Mouse (Mus musculus) brain, embryonic 14.5 days (tissue): Measurements from ENCODE around the gene Wnt1. TPM values are rescaled to one million over a fixed set of nuclear protein-coding genes. Genes with fewer than 3 reads are reported as not detected.
"Not testable (repeated sequence)": the region's sequence is repeated elsewhere in the genome, so short reads cannot be mapped to it uniquely, and the experiment has no call there.

ENCODE experiments used
- DNase-seq: peaks from one replicate; pipeline ENCODE4 v3.0.0-alpha.2; 2011; ENCODE audit warnings: low read depth
- CTCF ChIP-seq: fragments of 200-500 bp; IDR thresholded peaks from 2 replicates; pipeline ENCODE4 v1.5.1; 2012; ENCODE audit warnings: inconsistent platforms, mild to moderate bottlenecking, moderate library complexity, borderline replicate concordance; ENCODE audit not compliant: insufficient read depth, insufficient read length; ENCODE audit errors: extremely low read depth
- POLR2A ChIP-seq: fragments of 200-500 bp; IDR thresholded peaks from 2 replicates; pipeline ENCODE4 v1.6.1; 2012; ENCODE audit warnings: mild to moderate bottlenecking, inconsistent platforms, borderline replicate concordance; ENCODE audit not compliant: poor library complexity, insufficient read depth, insufficient read length, severe bottlenecking; ENCODE audit errors: extremely low read depth
- polyA plus RNA-seq: library from polyadenylated mRNA; depleted of rRNA; stranded (reverse); fragments of >200 nt; gene quantifications from 2 replicates; pipeline ENCODE4 v1.2.3, GENCODE M21; 2012; rRNA removed

Wnt1 gene
- polyA plus RNA-seq, result 1.2 and 2.9 TPM in 2 replicates

GRCm38 (mm10) chr15:98789661-98790535 lies at the start of gene Wnt1:
Gene Wnt1, plus strand, starts transcription at chr15:98789857.
- DNase-seq, result no peak

GRCm38 (mm10) chr15:98740219-98740618 lies 49.4 kb upstream of the Wnt1 start:
- no peak for DNase-seq
- no peak for TF ChIP-seq CTCF

More at GRCm38 (mm10) chr15:98789661-98790535, at the start of gene Wnt1:
- peak; percentile 59; the same call in 1 of the 2 replicates for TF ChIP-seq CTCF
- no peak for TF ChIP-seq POLR2A

- no peak for DNase-seq
- TF ChIP-seq POLR2A, result no peak
- no peak for TF ChIP-seq CTCF
Observed at GRCm38 (mm10) chr15:98742766-98743428, 46.8 kb upstream of the Wnt1 start.

- not testable (repeated sequence) for DNase-seq
Observed at GRCm38 (mm10) chr15:98743863-98744262, 45.8 kb upstream of the Wnt1 start.

GRCm38 (mm10) chr15:98746344-98746965 lies 43.2 kb upstream of the Wnt1 start:
- DNase-seq, result no peak
- TF ChIP-seq POLR2A (no peak), CTCF (no peak)

- TF ChIP-seq POLR2A, result no peak
- TF ChIP-seq CTCF, result no peak
- no peak for DNase-seq
Observed at GRCm38 (mm10) chr15:98747296-98747695, 42.4 kb upstream of the Wnt1 start.

GRCm38 (mm10) chr15:98749093-98749492 lies 40.6 kb upstream of the Wnt1 start:
- TF ChIP-seq CTCF (no peak), POLR2A (no peak)
- DNase-seq, result no peak

GRCm38 (mm10) chr15:98753021-98753423 lies 36.6 kb upstream of the Wnt1 start:
- no peak for TF ChIP-seq POLR2A
- TF ChIP-seq CTCF, result no peak

GRCm38 (mm10) chr15:98754125-98754524 lies 35.5 kb upstream of the Wnt1 start:
- TF ChIP-seq CTCF, result no peak
- no peak for TF ChIP-seq POLR2A

More at GRCm38 (mm10) chr15:98753021-98753423, 36.6 kb upstream of the Wnt1 start:
- DNase-seq, result peak; percentile 22

GRCm38 (mm10) chr15:98762201-98762621 lies 27.4 kb upstream of the Wnt1 start:
- no peak for TF ChIP-seq POLR2A
- DNase-seq, result peak; percentile 93

More at GRCm38 (mm10) chr15:98754125-98754524, 35.5 kb upstream of the Wnt1 start:
- DNase-seq, result no peak

- TF ChIP-seq CTCF (no peak), POLR2A (peak; percentile 92)
- peak; percentile 98 for DNase-seq
Observed at GRCm38 (mm10) chr15:98762670-98763529, 26.8 kb upstream of the Wnt1 start, which contains the start of gene Arf3. Gene Arf3, minus strand, starts transcription at chr15:98763214.

- DNase-seq, result no peak
- no peak for TF ChIP-seq CTCF
Observed at GRCm38 (mm10) chr15:98765929-98766328, 23.7 kb upstream of the Wnt1 start.
